Mouse (Mus musculus): Measurements from ENCODE around the gene Arid1b.

Arid1b gene

DNA sequence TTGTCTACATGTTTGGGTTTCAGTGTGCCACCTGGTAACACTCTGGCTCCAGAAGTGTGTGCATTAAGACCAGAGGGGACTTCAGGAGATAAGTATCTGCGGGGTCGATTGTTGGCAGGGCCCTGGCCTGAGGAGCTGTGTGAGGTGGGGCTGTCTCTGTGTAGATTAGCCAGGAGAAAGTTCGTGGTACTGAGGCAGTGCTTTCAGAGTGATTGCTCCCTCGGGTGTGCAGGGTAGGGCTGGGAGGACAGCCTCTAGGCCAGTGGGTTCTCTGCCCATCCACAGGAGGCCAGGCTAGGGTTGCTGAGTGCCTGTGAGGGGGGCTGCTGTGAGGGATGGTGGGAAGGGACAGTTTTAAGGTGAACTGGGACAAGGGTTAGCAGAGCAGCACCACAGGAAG, 63.2 kb downstream of the Arid1b start:
- DNase-seq (ENCODE audit: low spot score): no peak

DNA sequence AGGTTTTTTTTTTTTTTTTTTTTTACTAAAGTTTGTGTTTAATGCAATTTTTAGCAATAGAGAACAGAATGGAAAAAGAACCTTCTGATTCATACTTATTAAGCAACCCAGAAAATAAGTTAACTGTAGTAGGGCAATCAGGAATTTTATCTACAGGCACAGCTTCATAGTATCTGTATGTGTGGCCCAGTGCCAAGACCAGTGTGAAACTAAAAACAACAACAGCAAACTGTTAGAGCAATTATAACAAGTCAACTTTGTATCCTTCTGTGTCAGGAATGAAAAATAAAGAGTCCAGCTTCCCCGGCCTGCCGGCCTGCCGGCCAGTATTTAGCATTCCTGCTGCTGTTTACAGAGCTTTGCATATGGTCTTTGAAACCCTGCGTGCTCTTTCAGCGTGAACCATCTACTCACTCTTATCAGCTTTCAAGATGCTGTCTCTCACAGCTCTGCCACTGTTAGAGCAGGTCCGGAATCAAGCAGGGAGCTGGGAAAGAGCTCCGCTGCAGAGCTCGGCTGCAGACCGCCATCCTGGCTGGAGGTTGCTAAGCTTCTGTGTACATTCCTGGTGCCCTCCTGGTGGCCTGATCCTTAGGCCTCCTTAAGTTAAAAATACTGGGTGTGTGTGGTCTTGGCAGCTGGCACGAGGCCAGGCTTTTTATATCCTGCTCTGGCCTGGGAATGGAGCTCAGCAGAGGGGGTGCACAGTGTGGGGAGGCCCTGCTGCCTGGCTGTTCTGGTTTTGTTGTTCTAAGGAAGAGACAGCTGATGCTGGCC, 64.0 kb downstream of the Arid1b start:
- peak; percentile 45 for DNase-seq (ENCODE audit: low spot score)

DNA sequence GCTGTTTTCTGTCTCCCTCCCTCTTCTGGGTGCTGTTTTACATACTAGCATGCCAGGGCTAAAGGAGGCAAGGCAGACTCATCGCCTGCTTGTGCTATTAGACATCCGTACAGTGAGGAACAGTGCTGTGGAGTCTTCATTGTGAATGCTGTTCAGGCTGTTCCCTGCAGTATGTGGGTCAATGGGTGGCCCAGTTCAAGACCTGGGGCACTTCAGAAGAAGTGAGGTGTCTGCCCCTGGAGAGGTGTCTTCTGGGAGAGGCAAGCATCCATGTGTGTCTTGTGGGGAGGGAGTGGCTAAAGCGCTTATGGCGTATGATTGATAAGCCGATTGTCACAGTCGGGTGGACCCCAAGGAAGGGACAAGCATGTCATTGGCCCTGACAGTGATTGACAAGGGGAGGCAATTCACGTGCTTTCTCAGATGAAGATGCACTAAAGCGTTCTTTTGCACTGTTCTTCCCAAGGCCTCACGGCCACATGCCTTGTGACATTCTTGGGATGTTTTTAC, 65.0 kb downstream of the Arid1b start:
- DNase-seq (ENCODE audit: low spot score): no peak

DNA sequence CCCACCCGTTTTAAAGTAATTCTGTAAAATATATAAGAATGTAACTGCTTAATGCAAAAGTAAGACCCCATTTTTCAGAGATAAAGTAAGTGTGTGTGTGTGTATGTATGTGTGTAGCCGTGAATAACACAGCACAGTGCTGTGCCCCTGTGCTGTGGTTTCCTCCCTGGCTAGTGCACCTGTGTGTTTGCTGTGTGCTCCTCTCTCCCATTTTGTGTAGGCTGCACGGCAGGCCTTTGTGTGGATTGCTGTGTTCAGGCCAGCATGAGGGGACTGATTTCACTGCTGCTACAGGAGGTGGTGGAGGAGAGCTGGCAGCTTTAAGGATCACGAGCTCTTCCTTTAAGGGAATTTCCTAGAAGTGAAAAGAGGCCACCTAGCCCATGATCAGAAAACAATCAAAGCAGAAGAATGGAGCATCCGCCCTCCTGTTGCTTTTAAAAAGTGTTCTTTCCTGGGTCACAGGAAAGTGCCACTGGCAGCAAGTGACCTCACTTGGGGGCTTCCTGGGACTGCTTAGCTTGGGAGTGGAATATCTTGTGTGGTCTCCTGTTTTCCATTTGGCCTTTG, 66.5 kb downstream of the Arid1b start:
- no peak for DNase-seq (ENCODE audit: low spot score)

DNA sequence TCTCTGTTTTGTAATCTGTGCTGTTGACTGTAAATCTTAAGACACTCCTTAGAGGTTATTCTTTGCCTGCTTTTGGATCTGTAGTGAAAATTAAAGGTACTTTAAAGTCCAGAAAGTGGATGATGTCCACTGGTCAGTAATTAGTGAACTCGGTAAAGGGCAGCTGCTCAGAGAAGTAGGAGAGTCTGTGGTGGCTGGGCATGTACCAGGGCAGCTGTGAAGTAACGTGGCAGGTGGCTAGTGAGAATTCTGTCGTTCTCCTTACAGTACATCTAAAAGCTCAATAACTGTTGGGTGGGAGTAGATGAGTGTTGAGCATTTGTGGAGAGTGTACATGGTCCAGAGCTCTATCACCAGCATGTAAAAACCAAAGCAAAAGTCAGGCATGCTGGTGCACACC, 67.1 kb downstream of the Arid1b start:
- DNase-seq (ENCODE audit: low spot score): no peak

DNA sequence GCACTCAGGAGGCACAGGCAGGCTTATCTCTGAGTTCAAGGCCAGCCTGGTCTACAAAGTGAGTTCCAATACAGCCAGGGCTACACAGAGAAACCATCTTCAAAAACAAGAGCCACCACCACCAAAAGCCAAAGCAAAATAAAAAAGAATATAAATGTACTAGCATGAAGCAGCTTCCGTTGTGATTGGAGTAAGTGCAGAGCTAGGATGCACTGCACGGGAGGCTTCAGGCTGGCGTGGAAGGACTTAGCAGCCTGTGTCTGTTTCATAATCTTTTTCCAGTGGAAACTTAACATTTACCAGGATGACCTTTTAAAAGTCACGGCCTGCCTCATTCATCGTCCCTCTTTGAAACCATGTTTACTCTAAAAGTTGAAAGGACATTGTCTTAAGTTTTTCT, 67.5 kb downstream of the Arid1b start:
- DNase-seq (ENCODE audit: low spot score): no peak

DNA sequence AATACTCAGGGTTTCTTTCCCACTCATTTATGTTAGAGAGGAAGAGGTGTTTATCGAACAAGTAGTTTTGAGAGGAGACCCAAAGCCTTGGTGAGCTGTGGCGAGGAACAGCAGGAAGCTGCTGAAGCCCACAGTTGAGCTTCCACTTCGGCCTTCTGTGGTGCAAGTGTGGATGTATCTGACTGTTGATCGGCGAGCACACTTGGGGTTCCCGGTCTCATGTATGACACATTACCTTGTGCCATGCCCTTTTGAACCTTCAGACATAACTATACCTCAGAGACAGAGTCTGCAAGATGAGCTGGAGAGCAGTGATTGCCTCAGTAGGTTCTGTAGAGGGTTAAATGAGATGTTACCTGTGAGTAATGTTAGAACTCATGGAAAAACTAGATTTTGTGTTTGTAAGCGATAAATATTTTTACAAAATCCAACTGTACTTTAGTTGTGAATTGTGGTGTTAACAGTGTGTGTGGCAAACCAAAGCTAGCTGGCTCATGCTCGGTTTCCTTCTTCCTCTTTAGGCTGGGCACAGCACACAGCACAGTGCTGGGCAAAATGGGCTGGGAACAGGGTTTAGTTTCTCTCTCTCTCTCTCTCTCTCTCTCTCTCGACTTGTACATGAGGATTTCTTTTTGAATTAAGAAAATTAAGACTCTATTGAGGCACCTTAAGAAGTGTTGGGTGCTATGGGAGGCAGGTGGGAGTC, 69.5 kb downstream of the Arid1b start:
- DNase-seq (ENCODE audit: low spot score): no peak

DNA sequence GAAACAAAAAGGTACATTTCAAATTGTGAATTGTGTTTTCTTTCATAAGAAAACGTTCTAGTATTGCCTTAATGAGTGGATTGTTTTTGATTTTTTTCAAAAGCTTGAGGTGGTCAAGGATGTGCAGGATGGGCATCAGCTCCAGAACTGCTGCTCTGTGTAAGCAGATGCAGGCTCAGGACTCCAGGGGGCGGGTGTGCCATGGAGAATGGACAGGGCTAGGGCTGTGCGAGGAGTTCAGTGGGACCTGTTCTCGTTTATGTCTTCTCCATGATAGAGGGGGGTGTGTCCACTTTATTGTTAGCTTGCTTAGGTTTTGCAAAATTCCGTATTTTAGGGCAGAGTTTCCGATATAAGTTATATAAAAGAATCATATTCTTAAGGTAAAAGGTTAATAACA, 70.6 kb downstream of the Arid1b start:
- no peak for DNase-seq (ENCODE audit: low spot score)

DNA sequence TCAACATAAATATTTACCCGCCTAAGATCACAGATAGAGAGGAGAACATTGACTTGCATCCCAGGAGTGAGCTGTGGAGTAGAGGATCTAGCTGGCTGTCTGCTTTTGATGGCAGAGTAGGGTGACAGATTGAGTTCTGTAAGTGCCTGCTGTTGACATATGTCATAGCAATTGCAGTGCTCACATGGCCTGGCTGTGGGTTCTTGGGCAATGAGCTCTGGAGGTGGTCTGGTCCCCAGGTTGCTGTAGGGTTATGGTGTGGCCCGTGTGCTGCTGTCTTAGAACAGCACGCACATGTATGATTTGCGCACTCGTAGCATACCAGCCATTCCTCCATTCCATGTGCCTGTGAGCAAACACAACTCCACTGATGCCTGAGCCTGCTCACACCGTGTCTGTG, 71.1 kb downstream of the Arid1b start:
- no peak for DNase-seq (ENCODE audit: low spot score)

DNA sequence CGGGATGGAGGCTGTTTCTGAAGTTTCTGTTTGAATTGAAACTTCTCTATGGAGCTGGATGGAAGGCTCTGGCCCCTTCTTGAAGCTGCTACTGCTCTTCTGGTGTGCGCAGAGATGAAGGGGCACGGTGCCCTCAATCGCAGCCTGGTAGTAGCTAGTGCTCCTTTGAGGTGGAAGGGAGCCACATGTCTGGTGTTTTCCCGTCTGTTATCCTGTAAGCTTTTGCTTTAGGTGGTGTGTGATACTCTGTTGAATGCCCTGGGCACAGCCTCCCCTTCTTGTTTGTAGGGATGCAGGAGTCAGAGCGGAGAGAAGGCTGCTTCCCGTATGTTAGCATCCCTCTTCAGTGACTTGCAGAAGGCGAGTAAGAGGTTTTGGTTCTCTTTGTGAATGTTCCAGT, 72.7 kb downstream of the Arid1b start:
- no peak for DNase-seq (ENCODE audit: low spot score)

DNA sequence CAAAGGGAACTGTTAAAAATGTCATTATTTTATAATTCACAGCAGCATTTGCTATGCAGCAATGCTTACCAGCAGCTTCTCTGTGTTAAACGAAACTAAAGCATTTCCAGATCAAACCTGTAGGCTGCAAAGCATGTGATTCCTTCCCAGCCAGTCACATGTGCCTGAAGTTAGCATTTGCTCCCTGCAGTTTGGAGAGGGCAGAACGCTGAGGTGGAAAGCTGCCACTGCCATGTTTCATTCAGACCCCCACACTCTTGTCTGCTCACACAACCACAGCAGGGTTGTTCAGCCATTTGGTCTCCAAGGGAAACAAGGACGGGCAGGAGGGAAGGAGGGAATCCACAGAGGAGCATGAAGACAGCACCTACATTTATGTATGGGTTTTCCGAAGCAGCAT, 73.1 kb downstream of the Arid1b start:
- no peak for DNase-seq (ENCODE audit: low spot score)

DNA sequence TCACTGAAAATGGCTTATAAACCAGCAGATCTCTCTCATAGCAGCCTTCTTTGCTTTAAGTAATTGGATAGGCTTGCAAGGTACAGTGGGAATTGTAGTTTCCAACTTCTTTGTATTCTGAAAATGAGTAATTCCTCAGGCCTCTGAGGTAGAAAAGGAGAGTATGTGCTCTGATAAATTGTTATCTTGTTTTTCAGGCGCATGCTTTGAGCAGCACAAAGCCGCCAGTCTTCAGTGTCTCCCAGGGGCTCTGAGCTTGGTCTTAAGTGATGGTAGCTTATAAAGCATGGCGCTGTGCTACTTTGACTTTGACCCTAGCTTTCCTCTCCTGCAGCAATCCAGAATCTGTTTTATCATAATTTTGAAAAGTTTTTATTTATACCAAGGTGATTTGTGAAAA, 76.3 kb downstream of the Arid1b start:
- no peak for DNase-seq (ENCODE audit: low spot score)

DNA sequence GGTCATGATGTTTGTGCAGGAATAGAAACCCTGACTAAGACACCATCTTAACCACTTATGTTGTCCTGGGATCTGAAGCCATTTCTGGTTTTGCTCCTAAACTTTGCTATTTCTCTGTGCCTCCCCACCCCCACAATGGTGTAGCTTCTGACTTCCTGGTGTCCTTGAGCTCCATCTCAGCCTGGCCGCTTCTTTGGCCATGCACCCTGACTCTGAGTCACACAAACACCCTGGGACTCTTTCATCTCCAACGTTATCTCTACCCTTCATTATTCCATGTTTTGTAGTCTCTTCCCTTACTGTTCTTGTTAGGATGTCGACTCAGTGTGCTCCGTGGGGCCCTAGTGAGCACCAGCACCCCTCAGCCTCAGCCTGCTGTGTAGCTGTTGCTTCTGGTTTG, 78.4 kb downstream of the Arid1b start:
- no peak for DNase-seq (ENCODE audit: low spot score)

DNA sequence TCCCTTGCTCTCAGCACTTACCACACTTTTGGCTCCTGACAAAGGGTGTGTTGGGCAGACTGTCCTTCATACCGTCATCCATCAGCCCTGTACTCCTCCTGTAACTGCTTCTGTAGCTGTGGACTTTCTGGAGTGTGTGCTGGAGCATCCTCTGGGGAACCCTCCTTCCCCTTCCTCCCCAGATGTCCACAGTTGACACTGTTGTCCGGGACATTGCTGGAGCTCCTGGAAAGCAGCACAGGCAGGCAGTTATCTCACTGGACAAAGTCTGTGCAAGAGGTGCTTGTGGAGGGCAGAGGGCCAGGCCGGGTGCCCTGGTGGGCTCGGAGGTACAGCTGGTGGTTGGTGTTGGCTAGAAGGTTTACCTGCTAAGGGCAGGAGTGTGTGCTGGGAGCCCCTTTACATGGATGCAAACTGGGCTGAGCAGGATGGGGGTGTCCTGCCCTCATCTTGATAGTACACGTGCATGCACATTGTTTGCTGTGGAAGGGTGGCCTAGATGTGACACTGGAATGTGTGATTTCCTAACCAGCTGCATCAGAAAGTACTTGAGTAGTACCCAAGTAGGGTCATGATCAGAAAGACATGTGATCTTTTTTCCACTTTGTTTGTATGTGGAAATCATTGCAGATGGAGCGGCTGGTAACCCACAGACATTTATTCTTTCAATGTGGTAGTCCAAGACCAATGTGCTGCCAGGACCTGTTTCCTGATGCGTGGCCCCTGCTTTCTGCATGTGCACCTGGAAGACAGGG, 80.8 kb downstream of the Arid1b start:
- DNase-seq (ENCODE audit: low spot score): no peak

DNA sequence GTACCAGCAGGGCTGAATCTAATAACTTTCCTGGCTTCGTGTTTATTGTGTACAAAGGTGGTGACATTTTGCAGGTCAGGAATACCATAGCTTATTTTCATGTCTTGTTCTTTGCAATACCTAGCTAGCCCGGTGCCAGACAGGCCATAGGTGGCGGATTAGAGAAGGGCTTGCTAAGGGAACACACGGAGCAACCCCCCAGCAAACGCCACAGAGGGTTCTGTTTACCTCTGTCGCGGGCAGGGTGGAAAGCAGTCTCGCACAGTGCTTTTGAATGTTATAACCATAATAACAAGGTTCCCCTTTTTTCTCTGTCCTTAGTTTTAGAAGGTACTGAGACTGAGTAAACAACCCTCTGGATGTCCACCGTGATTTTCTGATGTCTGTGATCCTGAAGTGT, 83.9 kb downstream of the Arid1b start:
- no peak for DNase-seq (ENCODE audit: low spot score)

DNA sequence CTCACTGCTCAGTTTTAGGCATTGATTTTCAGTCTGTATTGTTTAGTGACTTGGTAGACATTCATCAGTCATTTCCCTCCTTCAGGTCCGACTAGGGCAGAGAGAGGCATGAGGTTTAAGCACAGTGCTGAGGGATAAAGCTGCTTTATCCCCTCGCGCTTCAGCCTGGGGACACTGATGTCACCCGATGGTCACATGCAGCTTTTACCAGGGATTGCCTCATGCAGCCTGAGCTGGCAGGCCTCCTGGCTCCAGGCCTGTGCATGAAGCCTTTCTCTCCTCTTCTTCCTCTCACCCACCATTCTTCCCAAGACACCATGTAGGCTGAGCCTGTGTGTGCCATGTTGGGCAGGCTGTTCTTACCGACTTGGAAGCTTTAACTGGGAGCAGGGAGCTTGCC, 84.4 kb downstream of the Arid1b start:
- DNase-seq (ENCODE audit: low spot score): no peak

DNA sequence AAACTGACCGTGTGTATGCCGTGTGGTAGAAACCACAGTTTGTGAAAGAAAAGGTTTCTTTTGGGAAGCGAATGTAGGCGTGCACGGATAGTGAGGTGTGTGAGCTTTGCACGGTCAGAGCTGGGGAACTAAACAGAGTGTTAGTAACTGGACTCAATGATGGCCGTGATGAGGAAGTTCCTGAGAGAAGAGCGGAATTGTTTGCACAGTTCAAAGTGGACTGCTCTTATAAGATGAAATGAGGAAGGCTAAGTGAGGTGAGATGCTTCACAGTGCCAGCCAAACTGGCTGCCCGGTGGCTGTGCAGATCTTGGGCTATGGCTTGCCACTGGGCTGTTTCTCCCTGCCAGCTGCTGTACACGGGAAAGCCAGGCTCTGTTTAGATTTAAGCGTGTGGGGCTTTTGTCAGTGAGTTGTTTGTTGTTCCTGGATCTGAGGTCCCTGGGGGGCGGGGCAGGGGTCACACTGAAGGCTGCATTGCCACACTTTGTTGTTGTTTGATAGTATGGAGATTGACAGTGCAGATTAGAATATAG, 86.8 kb downstream of the Arid1b start:
- no peak for DNase-seq (ENCODE audit: low spot score)

DNA sequence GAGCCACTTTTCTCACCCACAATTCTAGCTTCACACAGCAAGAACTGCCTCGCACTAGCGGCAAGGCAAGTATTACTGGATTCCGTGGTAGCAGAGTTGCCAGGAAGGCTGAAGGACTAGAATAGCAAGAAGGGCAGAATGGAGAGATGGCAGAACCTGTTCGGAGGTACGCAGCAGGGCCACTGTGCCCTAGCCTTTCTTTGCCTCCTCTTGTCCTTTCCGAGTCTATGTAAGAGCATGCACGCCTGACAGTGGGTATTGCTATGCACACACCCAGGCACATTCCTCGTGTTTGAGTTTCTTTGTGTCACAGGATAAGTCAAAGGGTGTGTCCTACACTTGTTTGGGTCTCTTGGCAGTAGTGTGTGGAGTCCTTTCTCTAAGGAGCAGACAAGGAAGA, 88.1 kb downstream of the Arid1b start:
- DNase-seq (ENCODE audit: low spot score): no peak

DNA sequence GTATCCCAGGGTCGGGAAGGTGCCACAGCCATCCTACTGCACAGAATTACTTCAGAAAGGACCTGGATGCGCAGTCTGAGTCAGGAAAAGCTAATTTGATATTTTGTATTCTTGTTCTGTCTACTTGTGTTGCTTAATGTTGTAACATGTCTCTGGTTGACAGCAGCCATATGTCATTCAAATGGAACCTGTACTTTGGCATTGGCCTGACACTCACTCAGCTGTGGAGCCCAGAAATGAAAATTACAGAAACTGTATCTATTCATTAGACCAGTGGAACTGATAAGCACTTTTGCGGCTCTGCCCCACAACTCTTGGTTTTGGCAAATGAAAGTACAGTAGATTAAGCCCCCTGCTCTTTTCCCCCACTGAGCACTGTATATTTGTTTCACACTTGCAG, 89.4 kb downstream of the Arid1b start:
- no peak for DNase-seq (ENCODE audit: low spot score)

DNA sequence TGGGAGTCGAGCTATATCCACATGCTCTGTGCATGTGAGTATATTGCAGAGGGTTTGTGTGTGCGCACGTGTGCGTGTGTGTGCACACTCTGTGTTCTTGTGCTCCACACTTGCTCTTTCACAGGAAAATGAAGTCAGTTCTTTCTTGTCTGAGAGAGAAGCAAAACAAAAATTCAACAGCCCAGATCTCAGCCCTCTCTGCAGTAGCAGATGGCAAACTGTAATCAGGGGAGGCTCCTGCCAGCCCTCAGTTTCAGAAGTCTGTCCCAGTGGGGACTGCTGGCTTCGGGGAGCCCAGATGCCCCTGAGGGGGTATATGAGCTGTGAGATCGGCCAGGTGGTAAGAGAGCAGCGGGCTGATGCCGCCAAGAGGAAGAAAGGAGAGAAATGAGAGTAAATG, 90.0 kb downstream of the Arid1b start:
- DNase-seq (ENCODE audit: low spot score): no peak

DNA sequence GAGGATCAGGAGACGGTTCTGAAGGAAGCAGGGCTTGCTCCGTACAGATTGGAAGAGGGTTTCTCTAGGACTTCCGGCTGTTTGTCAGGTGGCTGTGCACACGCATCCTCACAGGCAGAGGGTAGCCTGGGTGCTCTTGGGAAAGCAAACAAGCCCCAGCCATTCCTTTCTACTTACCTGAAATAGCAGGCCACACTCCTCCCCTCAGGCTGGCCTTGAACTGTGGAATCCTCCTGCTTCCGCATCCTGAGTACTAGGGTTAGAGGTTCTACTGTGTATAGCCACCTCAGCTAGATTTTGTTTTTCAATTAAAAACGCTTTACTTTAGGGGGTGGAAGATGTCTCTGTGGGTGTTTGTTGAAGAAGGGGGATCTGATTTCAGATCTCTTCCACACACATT, 90.9 kb downstream of the Arid1b start:
- DNase-seq (ENCODE audit: low spot score): no peak

DNA sequence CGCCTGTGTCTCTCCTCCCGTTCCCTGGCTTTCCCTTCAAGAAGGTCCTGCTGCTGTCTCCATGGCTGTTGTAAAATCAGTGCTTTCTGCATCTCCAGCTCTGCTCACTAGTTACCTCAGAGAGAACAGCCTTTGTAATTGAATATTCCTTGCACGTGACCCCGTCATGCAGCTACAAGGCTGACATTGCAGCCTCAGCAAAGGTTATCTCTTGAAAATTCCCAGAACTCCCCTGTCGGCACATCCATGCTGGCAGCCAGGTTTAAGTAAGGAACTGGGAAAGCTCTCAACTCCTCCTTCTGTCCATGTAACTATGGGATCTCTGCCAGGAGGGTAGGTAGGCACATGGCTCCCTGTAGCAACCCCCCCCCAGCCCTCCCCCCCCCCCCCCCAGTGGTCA, 91.8 kb downstream of the Arid1b start:
- DNase-seq (ENCODE audit: low spot score): no peak
